Mouse (Mus musculus): ENCODE results near the gene Itgbl1. TPM values are rescaled to one million over a fixed set of nuclear protein-coding genes. Genes with fewer than 3 reads are reported as not detected.

The Itgbl1 gene
- polyA plus RNA-seq, 1 experiment from 2014 or later, result 1.4 TPM

- H3K36me3 ChIP-seq (ENCODE audit: control insufficient read depth, insufficient read depth, low read length), result no peaks in the 10 kb centered on the region
- no peak overlapping the region for H3K4me3 ChIP-seq (ENCODE audit: control insufficient read depth in 1 of 2, insufficient read depth in 1 of 2, low read depth in 1 of 2, low read length in 2 of 2)
- no peaks in the 10 kb centered on the region for H3K9me3 ChIP-seq (ENCODE audit: control insufficient read depth, low read length)
- no peak overlapping the region for H3K4me2 ChIP-seq (ENCODE audit: low read length)
- H3K27ac ChIP-seq (replicated peaks in 1 of 2; ENCODE audit: control insufficient read depth in 1 of 2, insufficient read depth in 1 of 2, low read depth in 2 of 2, low read length in 2 of 2), result no peak overlapping the region
- H3K4me1 ChIP-seq (ENCODE audit: control insufficient read depth in 2 of 2, insufficient read depth in 2 of 2, low read length in 2 of 2), result no peaks in the 10 kb centered on the region; a peak in 1 of 4 replicates
- ATAC-seq (ENCODE audit: insufficient number of reproducible peaks, insufficient read depth, low FRiP score, low read depth), result no peak; the same call in 1 of the 2 replicates
- no peaks in the 10 kb centered on the region for H3K27me3 ChIP-seq (ENCODE audit: control insufficient read depth, insufficient read depth, low read length)
- H3K9ac ChIP-seq (ENCODE audit: low read length), result no peak overlapping the region
These were observed 142.0 kb downstream of the Itgbl1 start for GRCm38 (mm10) chr14:123801744-123802143.

- no peaks in the 10 kb centered on the region for H3K27me3 ChIP-seq (ENCODE audit: control insufficient read depth, insufficient read depth, low read length)
- no peak overlapping the region for H3K4me3 ChIP-seq (ENCODE audit: control insufficient read depth in 1 of 2, insufficient read depth in 1 of 2, low read depth in 1 of 2, low read length in 2 of 2)
- 66% methylated on average over 5 of the region's 5 CpGs for whole genome bisulfite sequencing
- no peaks in the 10 kb centered on the region for H3K4me1 ChIP-seq (ENCODE audit: control insufficient read depth in 2 of 2, insufficient read depth in 2 of 2, low read length in 2 of 2)
- no peak for ATAC-seq (ENCODE audit: insufficient number of reproducible peaks, insufficient read depth, low FRiP score, low read depth)
- no peaks in the 10 kb centered on the region for H3K36me3 ChIP-seq (ENCODE audit: control insufficient read depth, insufficient read depth, low read length)
- H3K4me2 ChIP-seq (ENCODE audit: low read length), result no peak overlapping the region
- H3K9ac ChIP-seq (ENCODE audit: low read length), result no peak overlapping the region
- no peak overlapping the region for H3K27ac ChIP-seq (replicated peaks in 1 of 2; ENCODE audit: control insufficient read depth in 1 of 2, insufficient read depth in 1 of 2, low read depth in 2 of 2, low read length in 2 of 2)
- no peaks in the 10 kb centered on the region for H3K9me3 ChIP-seq (ENCODE audit: control insufficient read depth, low read length)
These were observed 177.9 kb downstream of the Itgbl1 start for GRCm38 (mm10) chr14:123837662-123838061.

GRCm38 (mm10) chr14:123843675-123844425 lies 184.1 kb downstream of the Itgbl1 start:
- ATAC-seq (ENCODE audit: insufficient number of reproducible peaks, insufficient read depth, low FRiP score, low read depth), result no peak
- Histone ChIP-seq H3K27ac (replicated peaks in 1 of 2; ENCODE audit: control insufficient read depth in 1 of 2, insufficient read depth in 1 of 2, low read depth in 2 of 2, low read length in 2 of 2) (no peak overlapping the region), H3K4me3 (ENCODE audit: control insufficient read depth in 1 of 2, insufficient read depth in 1 of 2, low read depth in 1 of 2, low read length in 2 of 2) (no peak overlapping the region), H3K4me1 (ENCODE audit: control insufficient read depth in 2 of 2, insufficient read depth in 2 of 2, low read length in 2 of 2) (no peaks in the 10 kb centered on the region), H3K4me2 (ENCODE audit: low read length) (no peak overlapping the region), H3K9me3 (ENCODE audit: control insufficient read depth, low read length) (no peaks in the 10 kb centered on the region), H3K9ac (ENCODE audit: low read length) (no peak overlapping the region), H3K27me3 (ENCODE audit: control insufficient read depth, insufficient read depth, low read length) (no peaks in the 10 kb centered on the region), H3K36me3 (ENCODE audit: control insufficient read depth, insufficient read depth, low read length) (no peaks in the 10 kb centered on the region)
- WGBS, result 62% methylated on average over 8 of the region's 8 CpGs

DNA sequence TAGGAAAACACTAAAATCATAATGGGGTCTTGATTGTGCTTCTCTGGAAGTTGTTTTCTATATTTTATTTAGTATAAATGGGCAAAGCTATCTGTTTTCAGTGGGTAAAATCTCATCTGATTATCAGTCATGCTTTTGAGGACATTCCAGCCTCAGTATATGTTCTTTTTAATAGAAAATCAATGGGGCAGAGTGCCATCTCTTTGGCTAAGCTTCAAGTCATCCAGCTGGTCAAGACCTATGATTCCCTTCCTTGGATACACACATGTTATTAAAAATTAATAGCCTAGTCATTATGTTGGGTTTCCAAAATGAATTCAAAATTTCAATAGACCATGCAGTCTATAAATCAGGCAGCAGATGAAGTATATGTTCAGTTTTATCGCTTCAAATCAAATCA lies 204.8 kb downstream of the Itgbl1 start:
- no peaks in the 10 kb centered on the region for H3K9me3 ChIP-seq (ENCODE audit: control insufficient read depth, low read length)
- no peak overlapping the region for H3K9ac ChIP-seq (ENCODE audit: low read length)
- H3K4me1 ChIP-seq (ENCODE audit: control insufficient read depth in 2 of 2, insufficient read depth in 2 of 2, low read length in 2 of 2), result no peaks in the 10 kb centered on the region; a peak in 1 of 4 replicates
- 74% methylated on average over 1 of the region's 1 CpGs for WGBS
- no peak overlapping the region for H3K27ac ChIP-seq (replicated peaks in 1 of 2; ENCODE audit: control insufficient read depth in 1 of 2, insufficient read depth in 1 of 2, low read depth in 2 of 2, low read length in 2 of 2)
- H3K27me3 ChIP-seq (ENCODE audit: control insufficient read depth, insufficient read depth, low read length), result no peaks in the 10 kb centered on the region
- ATAC-seq (ENCODE audit: insufficient number of reproducible peaks, insufficient read depth, low FRiP score, low read depth), result no peak
- H3K36me3 ChIP-seq (ENCODE audit: control insufficient read depth, insufficient read depth, low read length), result no peaks in the 10 kb centered on the region
- H3K4me2 ChIP-seq (ENCODE audit: low read length), result no peak overlapping the region
- no peak overlapping the region for H3K4me3 ChIP-seq (ENCODE audit: control insufficient read depth in 1 of 2, insufficient read depth in 1 of 2, low read depth in 1 of 2, low read length in 2 of 2)

DNA sequence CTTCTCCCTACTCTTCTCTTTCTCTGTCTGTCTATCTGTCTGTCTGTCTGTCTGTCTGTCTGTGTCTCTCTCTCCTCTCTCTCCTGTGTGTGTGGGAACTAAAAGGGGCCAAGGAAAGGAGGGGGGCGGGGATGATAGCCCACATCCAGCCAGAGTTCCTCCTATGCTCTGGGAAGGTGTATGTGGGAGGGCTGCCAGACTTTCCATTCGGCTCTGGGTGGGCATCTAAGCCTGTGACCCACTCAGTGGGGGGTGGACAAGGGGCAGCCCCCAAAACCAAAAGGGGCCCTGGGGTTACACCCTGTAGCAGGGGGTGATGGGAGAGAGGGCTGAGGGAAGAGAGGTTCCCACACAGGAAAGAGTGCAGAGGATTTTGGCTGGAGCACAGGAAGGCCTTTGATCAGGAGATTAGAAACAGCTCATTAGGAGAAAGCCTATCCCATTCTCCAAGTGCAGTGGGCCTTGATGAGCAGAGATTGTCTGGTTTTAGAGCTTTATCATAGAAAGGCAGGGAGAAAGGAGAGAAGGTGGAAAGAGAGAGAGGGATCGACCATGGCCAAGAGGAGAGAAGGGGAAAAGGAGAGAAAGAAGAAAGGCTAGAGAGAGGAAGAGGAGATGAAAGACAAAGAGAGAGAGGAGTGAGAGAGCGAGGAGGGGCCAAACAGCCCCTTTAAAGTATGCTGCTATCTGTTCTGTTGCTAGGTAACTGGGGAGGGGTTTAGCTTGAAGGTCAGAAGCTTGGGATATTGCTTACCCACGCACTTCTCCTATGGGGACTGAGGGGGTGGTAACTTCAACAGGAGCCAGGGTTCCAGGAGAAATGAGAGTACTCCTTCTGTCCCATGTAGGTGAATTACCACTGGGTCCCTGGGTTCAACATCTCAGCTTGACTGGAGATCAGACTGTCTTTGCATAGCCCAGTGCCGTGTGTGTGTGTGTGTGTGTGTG lies 206.3 kb downstream of the Itgbl1 start:
- Histone ChIP-seq H3K27ac (replicated peaks in 1 of 2; ENCODE audit: control insufficient read depth in 1 of 2, insufficient read depth in 1 of 2, low read depth in 2 of 2, low read length in 2 of 2) (no peak overlapping the region), H3K36me3 (ENCODE audit: control insufficient read depth, insufficient read depth, low read length) (no peaks in the 10 kb centered on the region), H3K4me3 (ENCODE audit: control insufficient read depth in 1 of 2, insufficient read depth in 1 of 2, low read depth in 1 of 2, low read length in 2 of 2) (no peak overlapping the region), H3K4me1 (ENCODE audit: control insufficient read depth in 2 of 2, insufficient read depth in 2 of 2, low read length in 2 of 2) (no peaks in the 10 kb centered on the region; a peak in 1 of 4 replicates), H3K27me3 (ENCODE audit: control insufficient read depth, insufficient read depth, low read length) (no peaks in the 10 kb centered on the region), H3K4me2 (ENCODE audit: low read length) (no peak overlapping the region), H3K9ac (ENCODE audit: low read length) (no peak overlapping the region), H3K9me3 (ENCODE audit: control insufficient read depth, low read length) (no peaks in the 10 kb centered on the region)
- whole genome bisulfite sequencing, result 48% methylated on average over 6 of the region's 6 CpGs
- no peak for ATAC-seq (ENCODE audit: insufficient number of reproducible peaks, insufficient read depth, low FRiP score, low read depth)

DNA sequence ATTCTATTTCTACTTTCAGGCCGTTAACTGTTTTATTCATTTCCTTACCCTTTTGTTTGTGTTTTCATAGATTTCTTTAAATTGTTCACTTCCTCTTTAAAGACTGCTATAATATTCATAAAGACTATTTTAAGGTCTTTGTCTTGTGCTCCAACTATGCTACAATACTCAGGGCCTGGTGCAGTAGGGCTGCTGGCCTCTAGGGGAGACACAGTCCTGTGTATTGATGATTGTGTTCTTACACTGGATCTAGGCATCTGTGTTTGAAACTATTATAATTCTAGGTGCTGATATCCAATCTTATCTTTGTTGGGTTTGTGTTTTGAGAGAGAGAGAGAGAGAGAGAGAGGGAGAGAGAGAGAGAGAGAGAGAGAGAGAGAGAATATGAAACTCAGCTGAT lies 268.1 kb downstream of the Itgbl1 start:
- H3K36me3 ChIP-seq (ENCODE audit: control insufficient read depth, insufficient read depth, low read length), result no peaks in the 10 kb centered on the region
- ATAC-seq (ENCODE audit: insufficient number of reproducible peaks, insufficient read depth, low FRiP score, low read depth), result no peak
- H3K4me2 ChIP-seq (ENCODE audit: low read length), result no peak overlapping the region
- no peak overlapping the region for H3K27ac ChIP-seq (replicated peaks in 1 of 2; ENCODE audit: control insufficient read depth in 1 of 2, insufficient read depth in 1 of 2, low read depth in 2 of 2, low read length in 2 of 2)
- H3K4me1 ChIP-seq (ENCODE audit: control insufficient read depth in 2 of 2, insufficient read depth in 2 of 2, low read length in 2 of 2), result no peaks in the 10 kb centered on the region
- H3K4me3 ChIP-seq (ENCODE audit: control insufficient read depth in 1 of 2, insufficient read depth in 1 of 2, low read depth in 1 of 2, low read length in 2 of 2), result no peak overlapping the region
- H3K9me3 ChIP-seq (ENCODE audit: control insufficient read depth, low read length), result no peaks in the 10 kb centered on the region
- WGBS, result 91% methylated on average over 1 of the region's 1 CpGs
- H3K9ac ChIP-seq (ENCODE audit: low read length), result no peak overlapping the region
- no peaks in the 10 kb centered on the region for H3K27me3 ChIP-seq (ENCODE audit: control insufficient read depth, insufficient read depth, low read length)

- H3K36me3 ChIP-seq (ENCODE audit: control insufficient read depth, insufficient read depth, low read length), result no peaks in the 10 kb centered on the region
- no peak overlapping the region for H3K4me3 ChIP-seq (ENCODE audit: control insufficient read depth in 1 of 2, insufficient read depth in 1 of 2, low read depth in 1 of 2, low read length in 2 of 2)
- no peak overlapping the region for H3K4me2 ChIP-seq (ENCODE audit: low read length)
- no peak overlapping the region for H3K9ac ChIP-seq (ENCODE audit: low read length)
- no peak overlapping the region for H3K27ac ChIP-seq (replicated peaks in 1 of 2; ENCODE audit: control insufficient read depth in 1 of 2, insufficient read depth in 1 of 2, low read depth in 2 of 2, low read length in 2 of 2)
- ATAC-seq (ENCODE audit: insufficient number of reproducible peaks, insufficient read depth, low FRiP score, low read depth), result no peak
- H3K4me1 ChIP-seq (ENCODE audit: control insufficient read depth in 2 of 2, insufficient read depth in 2 of 2, low read length in 2 of 2), result no peaks in the 10 kb centered on the region
- no peaks in the 10 kb centered on the region for H3K27me3 ChIP-seq (ENCODE audit: control insufficient read depth, insufficient read depth, low read length)
- H3K9me3 ChIP-seq (ENCODE audit: control insufficient read depth, low read length), result no peaks in the 10 kb centered on the region
- 58% methylated on average over 2 of the region's 2 CpGs for whole genome bisulfite sequencing
These were observed 306.8 kb downstream of the Itgbl1 start for GRCm38 (mm10) chr14:123966531-123966930.
